Mouse (Mus musculus) C2C12 (cell line): ENCODE results near the gene Susd1.

ENCODE experiments used
- CEBPB ChIP-seq: IDR thresholded peaks from one replicate; pipeline ENCODE4 v1.6.1; 2011; ENCODE audit warnings: low read depth, mild to moderate bottlenecking, control low read depth, moderate library complexity
- CTCF ChIP-seq: IDR thresholded peaks from one replicate; pipeline ENCODE4 v1.5.1; 2011; ENCODE audit not compliant: control insufficient read depth, insufficient read depth, insufficient read length
- MAX ChIP-seq: IDR thresholded peaks from one replicate; pipeline ENCODE4 v1.6.1; 2011; ENCODE audit warnings: mild to moderate bottlenecking, control low read depth
- MYOD1 ChIP-seq: IDR thresholded peaks from one replicate; pipeline ENCODE4 v1.6.1; 2011; ENCODE audit warnings: low read depth; ENCODE audit not compliant: control insufficient read depth, insufficient read length
- MYOG ChIP-seq: IDR thresholded peaks from one replicate; pipeline ENCODE4 v1.6.1; 2011; ENCODE audit not compliant: control insufficient read depth, insufficient read length; ENCODE audit errors: extremely low read depth

GRCm38 (mm10) chr4:59327986-59328385, 110.4 kb downstream of the Susd1 start:
- TF ChIP-seq CTCF (no peak), MAX (no peak), MYOG (no peak), CEBPB (no peak), MYOD1 (no peak)
